Mouse (Mus musculus) olfactory bulb, adult 2 months (tissue): ENCODE data around the gene Arid3a. TPM values are rescaled to one million over a fixed set of nuclear protein-coding genes. Genes with fewer than 3 reads are reported as not detected.

Experiments used
- H3K27ac ChIP-seq: fragments of 200-500 bp; 2 replicates; pipeline ENCODE4 v1.5.1; 2012; ENCODE audit warnings: low read depth, low read length; ENCODE audit not compliant: insufficient read depth
- H3K4me1 ChIP-seq: fragments of 200-500 bp; 2 replicates; pipeline ENCODE4 v1.6.1; 2012; ENCODE audit warnings: low read length; ENCODE audit not compliant: control insufficient read depth, insufficient read depth
- H3K4me3 ChIP-seq: fragments of 200-500 bp; 2 replicates; pipeline ENCODE4 v1.5.1; 2012; ENCODE audit warnings: mild to moderate bottlenecking, low read depth, low read length, moderate library complexity; ENCODE audit not compliant: insufficient read depth
- CTCF ChIP-seq: fragments of 200-500 bp; IDR thresholded peaks from 2 replicates; pipeline ENCODE4 v1.5.1; 2012; ENCODE audit warnings: low read depth, mild to moderate bottlenecking, low read length, moderate library complexity; ENCODE audit not compliant: insufficient read depth
- POLR2A ChIP-seq: fragments of 200-500 bp; IDR thresholded peaks from 2 replicates; pipeline ENCODE4 v1.6.1; 2012; ENCODE audit warnings: mild to moderate bottlenecking, low read depth, low read length, moderate library complexity; ENCODE audit not compliant: insufficient read depth
- whole genome bisulfite sequencing: fragments of 180-500 bp; shearing (Covaris S2); methylation state at CpG from one replicate; pipeline ENCODE4 v1.1.7; 2018; 5-methylcytosine and 5-hydroxymethylcytosine counted together
- polyA plus RNA-seq: library from polyadenylated mRNA; stranded (reverse); fragments of >200 nt; gene quantifications from 2 replicates; pipeline ENCODE4 v1.2.4, GENCODE M21; 2012; ENCODE audit warnings: low replicate concordance; ENCODE audit not compliant: missing spikeins, insufficient read depth, insufficient read length

Gene Arid3a
- polyA plus RNA-seq, 1 experiment: not detected

DNA sequence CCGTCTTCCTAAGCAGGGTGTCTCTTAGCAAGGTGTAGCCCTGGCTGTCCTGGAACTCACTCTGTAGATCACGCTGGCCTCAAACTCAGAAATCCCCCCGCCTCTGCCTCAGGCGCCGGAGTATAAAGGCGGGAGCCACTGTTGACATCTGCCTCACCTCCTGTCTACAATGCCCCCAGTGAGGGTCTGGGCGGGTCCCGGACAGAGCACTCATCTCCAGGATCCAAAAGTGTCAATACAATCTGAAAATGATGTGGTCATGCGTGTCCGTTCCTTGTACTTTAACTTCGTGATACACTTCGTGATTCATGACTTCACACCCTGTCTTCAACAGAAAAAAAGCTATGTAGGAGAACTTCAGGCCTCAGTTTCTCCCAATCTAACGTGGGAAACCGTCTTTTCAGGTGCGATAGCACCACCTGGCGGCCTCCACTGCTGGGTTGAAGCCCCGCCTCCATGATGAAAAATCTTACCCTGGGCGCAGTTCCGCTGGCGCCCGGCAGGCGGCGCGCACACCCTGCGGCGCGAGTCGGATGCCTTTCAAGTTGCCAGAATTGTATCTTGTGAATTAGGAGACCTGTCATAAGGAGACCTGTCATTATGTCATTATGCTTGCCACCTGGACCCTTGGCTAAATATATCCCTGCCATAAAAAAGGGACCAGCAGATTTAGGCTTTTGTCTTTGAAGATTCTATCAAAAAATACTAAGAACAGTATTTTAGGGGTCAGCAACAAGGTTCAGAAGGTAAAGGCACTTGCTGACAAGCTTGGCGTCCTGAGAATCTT is 1.7 kb upstream of the Arid3a start:
- Histone ChIP-seq H3K4me1 (peaks cover 49% of the 10 kb centered on the region), H3K27ac (no peak overlapping the region), H3K4me3 (no peak overlapping the region)
- no peak for TF ChIP-seq POLR2A
- peak; percentile 99 for TF ChIP-seq CTCF
- 12% methylated on average over 29 of the region's 29 CpGs for WGBS

DNA sequence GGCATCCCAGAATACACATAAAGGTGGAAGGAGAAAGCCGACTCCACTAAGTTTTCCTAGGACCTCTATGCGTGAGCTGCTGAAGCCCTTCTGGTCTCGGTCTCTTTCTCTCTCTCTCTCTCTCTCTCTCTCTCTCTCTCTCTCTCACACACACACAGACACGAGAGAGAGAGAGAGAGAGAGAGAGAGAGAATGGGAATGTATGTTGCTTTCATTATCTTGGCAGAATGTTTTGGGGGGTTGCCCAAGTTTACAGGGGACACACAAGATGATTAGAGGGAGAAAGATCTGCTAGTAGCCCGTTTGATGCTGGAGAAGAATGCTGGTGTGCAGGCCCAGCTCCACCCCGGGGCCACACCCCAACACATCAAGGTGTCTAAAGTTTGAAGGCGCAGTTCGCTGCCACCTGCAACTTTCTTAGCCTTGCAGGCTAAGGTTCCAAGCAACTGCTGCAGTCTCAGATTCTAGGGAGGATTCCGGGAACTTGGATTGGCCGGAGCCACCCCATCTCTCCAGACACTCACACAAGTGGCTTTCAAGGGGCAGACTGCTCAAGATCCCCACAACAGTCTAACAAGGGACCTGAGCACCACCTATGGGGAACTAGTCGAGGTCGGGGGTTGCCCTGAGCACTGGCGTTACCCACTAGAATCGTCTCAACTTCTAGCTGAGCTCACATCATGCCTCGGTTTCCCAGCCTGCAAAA is 905 bp upstream of the Arid3a start:
- Histone ChIP-seq H3K4me3 (peak overlapping the region; percentile 83), H3K27ac (no peak overlapping the region), H3K4me1 (peaks cover 42% of the 10 kb centered on the region)
- 6% methylated on average over 15 of the region's 15 CpGs for WGBS
- TF ChIP-seq CTCF: no peak
- TF ChIP-seq POLR2A: no peak

DNA sequence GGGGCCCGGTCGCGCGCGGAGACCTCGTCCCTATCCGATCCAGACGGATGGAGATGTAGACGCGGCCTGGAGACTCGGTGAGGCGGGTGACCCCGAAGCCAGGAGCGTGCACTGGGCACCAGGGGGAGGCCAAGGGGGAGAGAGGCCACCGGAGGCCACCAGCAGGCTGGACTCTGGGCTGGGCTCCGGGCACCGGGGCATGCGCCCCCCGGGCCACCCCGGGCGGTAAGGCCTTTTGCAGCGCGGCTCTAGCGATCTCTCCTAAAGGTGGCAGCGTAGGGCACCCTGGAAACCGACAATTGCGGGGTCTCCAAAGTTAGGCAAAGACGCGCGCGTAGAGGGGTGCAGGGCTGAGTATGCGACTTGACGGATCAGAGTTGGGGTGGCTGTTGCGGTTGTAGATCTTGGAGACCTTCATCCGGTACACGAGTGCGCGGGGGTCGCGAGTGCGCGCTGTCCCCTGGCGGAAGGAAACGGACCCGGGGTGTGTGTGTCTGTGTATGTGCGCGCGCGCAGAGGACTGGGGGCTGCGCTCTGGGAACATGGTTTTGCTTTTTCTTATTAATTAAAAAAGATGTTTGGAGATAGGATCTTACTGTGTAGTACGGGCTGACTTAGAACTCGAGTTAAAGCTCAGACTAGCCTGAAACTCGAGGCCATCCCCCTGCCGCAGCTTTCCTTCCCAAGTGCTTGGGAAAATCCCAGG is 634 bp downstream of the Arid3a start:
- peak overlapping the region; percentile 41 for H3K27ac ChIP-seq
- peak overlapping the region; percentile 83 for H3K4me3 ChIP-seq
- H3K4me1 ChIP-seq: peaks cover 40% of the 10 kb centered on the region
- WGBS: under 1% methylated on average over 54 of the region's 54 CpGs
- TF ChIP-seq POLR2A (no peak), CTCF (no peak)

DNA sequence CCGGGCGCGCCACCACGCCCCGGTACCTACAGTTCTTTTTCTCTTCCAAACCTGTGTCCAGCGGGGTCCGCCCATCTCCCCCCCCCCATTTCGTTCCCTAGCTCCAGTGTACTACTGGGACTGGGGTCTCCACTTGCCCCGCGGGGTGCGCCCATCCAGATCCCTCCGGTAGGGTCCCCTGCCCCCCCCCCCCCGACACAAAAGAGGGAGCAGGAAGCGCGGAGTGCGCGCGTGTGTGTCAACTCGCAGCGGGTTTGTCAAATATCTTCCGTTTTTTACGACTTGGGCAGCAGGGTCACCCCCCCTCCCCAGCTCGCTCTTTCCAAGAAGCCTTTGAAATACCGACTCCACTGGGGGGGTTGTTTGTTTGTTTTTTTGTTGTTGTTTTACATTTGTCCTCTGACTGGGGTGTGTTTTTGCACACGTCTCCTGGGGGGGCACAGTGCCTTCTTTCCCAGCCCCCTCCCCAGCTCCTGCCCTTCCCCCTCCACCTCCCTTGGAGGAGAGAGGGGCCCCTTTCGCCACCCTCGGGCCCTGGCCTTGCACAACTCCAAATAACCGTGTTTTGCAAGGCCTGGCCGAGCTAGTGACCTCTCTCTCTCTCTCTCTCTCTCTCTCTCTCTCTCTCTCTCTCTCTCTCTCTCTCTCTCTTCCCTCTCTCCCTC is 1.3 kb downstream of the Arid3a start:
- Histone ChIP-seq H3K4me1 (peaks cover 46% of the 10 kb centered on the region), H3K27ac (peak overlapping the region; percentile 41; the same call in 1 of the 2 replicates), H3K4me3 (peak overlapping the region; percentile 83)
- TF ChIP-seq POLR2A (no peak), CTCF (no peak)
- WGBS: 1% methylated on average over 28 of the region's 29 CpGs

DNA sequence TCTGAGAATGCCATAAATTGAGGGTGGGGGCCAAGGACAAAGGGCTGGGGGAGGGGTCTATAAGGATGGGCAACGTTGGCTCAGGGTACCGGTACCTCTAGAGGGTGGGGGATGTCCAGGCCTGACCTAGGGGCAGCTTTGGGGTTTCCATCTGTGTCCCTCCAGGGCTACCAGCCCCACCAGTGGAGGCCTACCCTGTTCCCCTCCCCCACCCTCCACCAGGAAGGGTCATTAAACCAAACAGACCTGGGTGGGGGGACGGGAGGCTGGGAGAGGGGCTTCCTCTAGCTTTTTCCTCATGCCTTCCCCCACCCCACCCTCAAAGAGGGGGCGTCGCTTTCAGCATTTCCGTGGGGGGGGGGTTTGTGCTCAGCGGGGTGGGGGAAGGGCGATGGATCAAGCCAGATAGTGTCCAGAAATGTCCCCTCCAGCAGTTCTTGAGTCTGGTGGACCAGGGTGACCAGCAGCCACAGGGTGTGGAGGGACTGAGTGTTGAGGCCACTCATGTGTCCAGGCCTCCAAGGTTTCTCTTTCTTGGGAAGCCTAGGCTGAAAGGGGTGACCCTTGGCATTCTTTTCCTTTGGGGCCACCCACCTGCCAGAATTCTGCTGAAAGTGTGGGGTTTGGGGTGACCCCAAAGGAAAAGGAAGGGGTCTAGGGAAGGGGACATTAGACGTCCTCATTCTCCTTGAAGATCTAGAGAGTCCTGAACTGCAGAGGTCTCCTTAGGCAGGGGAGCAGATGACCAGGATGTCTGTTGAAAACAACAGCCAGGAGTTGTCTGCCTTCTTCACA is 2.3 kb downstream of the Arid3a start:
- peaks cover 56% of the 10 kb centered on the region for H3K4me1 ChIP-seq
- 37% methylated on average over 9 of the region's 9 CpGs for WGBS
- no peak overlapping the region for H3K27ac ChIP-seq
- peak overlapping the region; percentile 83; the same call in 1 of the 2 replicates for H3K4me3 ChIP-seq
- TF ChIP-seq CTCF (no peak), POLR2A (no peak)

DNA sequence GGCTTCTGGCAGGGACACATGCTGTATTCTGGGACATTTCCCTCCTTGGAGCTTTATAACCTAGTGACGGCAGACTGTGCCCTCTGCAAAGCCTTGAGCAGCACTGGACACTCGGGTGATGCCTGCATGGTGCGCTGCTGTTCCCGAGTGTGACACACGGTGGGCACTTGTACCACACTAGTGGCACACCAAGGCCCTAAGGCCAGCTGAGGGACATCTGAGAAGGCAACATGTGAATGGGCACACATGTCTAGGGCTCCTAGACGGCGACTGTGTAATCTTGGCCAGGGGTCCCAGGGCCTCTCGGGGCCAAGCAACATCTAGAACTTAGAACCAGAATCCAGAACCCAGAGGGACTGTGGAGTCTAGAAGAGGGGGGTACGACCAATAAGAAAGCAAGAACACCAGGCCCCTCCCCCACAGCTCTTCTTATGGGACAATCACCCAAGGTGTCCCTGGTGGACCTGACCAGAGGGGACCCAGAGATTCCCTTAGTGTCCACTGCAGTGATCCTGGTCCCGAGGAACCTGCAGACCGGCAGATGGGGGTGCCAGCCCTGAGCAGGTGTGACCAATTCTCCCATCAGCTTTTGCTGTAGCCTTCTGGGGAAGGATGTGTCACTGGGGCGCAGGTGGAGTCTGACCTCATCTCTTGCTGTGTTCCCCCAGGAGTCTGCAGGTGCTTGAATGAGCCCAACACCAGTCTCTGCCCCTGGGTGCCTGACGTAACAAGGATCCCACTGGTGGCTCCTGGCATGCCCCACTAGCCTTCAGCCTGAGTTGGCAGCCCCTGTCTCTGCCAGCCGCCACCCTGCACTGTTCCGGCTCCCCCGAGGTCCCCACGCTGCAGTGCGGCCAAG is 3.4 kb downstream of the Arid3a start:
- peaks cover 60% of the 10 kb centered on the region for H3K4me1 ChIP-seq
- H3K4me3 ChIP-seq: no peak overlapping the region
- TF ChIP-seq POLR2A (no peak), CTCF (no peak)
- H3K27ac ChIP-seq: no peak overlapping the region
- WGBS: 82% methylated on average over 18 of the region's 18 CpGs

DNA sequence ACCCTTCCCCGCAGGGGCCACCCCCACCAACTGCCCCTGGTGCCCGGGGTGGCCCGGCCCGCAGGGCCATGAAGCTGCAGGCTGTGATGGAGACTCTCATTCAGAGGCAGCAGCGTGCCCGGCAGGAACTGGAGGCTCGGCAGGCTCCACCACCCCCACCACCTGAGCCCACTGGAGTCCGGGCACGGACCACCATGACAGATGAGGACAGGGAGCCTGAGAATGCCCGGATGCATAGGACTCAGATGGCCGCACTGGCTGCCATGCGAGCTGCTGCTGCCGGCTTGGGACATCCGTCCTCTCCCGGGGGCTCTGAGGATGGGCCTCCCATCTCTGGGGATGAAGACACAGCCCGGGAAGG is 4.0 kb downstream of the Arid3a start:
- WGBS: 90% methylated on average over 16 of the region's 16 CpGs
- no peak overlapping the region for H3K4me3 ChIP-seq
- H3K4me1 ChIP-seq: peaks cover 66% of the 10 kb centered on the region
- no peak overlapping the region for H3K27ac ChIP-seq
- TF ChIP-seq CTCF (no peak), POLR2A (no peak)

DNA sequence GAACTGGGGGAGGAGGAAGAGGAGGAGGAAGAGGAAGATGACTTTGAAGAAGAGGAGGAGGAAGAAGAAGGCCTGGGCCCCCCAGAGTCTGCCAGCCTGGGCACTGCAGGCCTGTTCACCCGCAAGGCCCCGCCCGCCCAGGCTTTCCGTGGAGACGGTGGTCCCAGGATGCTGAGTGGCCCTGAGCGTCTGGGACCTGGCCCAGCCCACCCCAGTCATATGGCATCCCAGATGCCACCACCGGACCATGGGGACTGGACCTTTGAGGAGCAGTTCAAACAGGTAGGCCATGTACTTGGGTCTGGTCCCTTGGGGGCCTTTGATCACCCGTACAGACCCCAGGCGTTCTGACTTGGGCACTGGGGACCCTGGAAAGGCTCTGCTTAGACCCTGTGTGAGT is 5.0 kb downstream of the Arid3a start:
- Histone ChIP-seq H3K27ac (no peak overlapping the region), H3K4me1 (peaks cover 67% of the 10 kb centered on the region), H3K4me3 (no peak overlapping the region)
- no peak for TF ChIP-seq POLR2A
- no peak for TF ChIP-seq CTCF
- whole genome bisulfite sequencing: 88% methylated on average over 9 of the region's 9 CpGs
